Mouse (Mus musculus) liver, embryonic 14.5 days (tissue): Measurements from ENCODE around the gene Dgkh. TPM values are rescaled to one million over a fixed set of nuclear protein-coding genes. Genes with fewer than 3 reads are reported as not detected.

Experiments used
- ATAC-seq: fragments of 200-750 bp; cut with Nextera tagmentation; 2 replicates; pipeline ENCODE4 v1.8.0; 2017; ENCODE audit warnings: moderate number of reproducible peaks, mild to moderate bottlenecking, moderate library complexity; ENCODE audit not compliant: insufficient read depth
- DNase-seq, 3 experiments: peaks; one replicate each; pipeline ENCODE4 v3.0.0-alpha.2; 2012 to 2013; ENCODE audit warnings: low read depth in 3 of 3, low spot score in 3 of 3
- H3K27ac ChIP-seq: fragments of 300-500 bp; sonication (generic); 2 replicates; pipeline ENCODE4 v1.5.1; 2014; ENCODE audit warnings: moderate library complexity, mild to moderate bottlenecking, control low read depth, inconsistent platforms
- H3K27me3 ChIP-seq: fragments of 300-500 bp; sonication (generic); 2 replicates; pipeline ENCODE4 v1.6.1; 2014; ENCODE audit warnings: mild to moderate bottlenecking, low read length, moderate library complexity; ENCODE audit not compliant: control insufficient read depth, insufficient read depth
- H3K36me3 ChIP-seq: fragments of 300-500 bp; sonication (generic); replicated peaks from 2 replicates; pipeline ENCODE4 v1.6.1; 2014; ENCODE audit warnings: low read depth; ENCODE audit not compliant: control insufficient read depth, insufficient read depth
- H3K4me1 ChIP-seq, 2 experiments: fragments of 200-500 bp in 1 of 2; fragments of 300-500 bp in 1 of 2; sonication (generic) in 1 of 2; replicated peaks; 2 replicates each; pipeline ENCODE4 v1.6.1; 2012 to 2014; ENCODE audit warnings: antibody characterized with exemption in 1 of 2, inconsistent platforms in 1 of 2, low read length in 1 of 2; ENCODE audit not compliant: control insufficient read depth in 2 of 2, insufficient read depth in 2 of 2
- H3K4me2 ChIP-seq: fragments of 300-500 bp; sonication (generic); 2 replicates; pipeline ENCODE4 v1.6.1; 2014; ENCODE audit warnings: low read depth, mild to moderate bottlenecking, control low read depth, moderate library complexity
- H3K4me3 ChIP-seq, 2 experiments: fragments of 200-500 bp in 1 of 2; fragments of 300-500 bp in 1 of 2; sonication (generic) in 1 of 2; 2 replicates each; pipeline ENCODE4 v1.5.1; 2012 to 2014; ENCODE audit warnings: low read depth in 2 of 2, low read length in 2 of 2, mild to moderate bottlenecking in 2 of 2, control low read depth in 1 of 2, inconsistent platforms in 1 of 2, moderate library complexity in 1 of 2; ENCODE audit not compliant: insufficient read depth in 1 of 2
- H3K9ac ChIP-seq: fragments of 300-500 bp; sonication (generic); replicated peaks from 2 replicates; pipeline ENCODE4 v1.6.1; 2014; ENCODE audit warnings: mild to moderate bottlenecking, control low read depth, moderate library complexity
- H3K9me3 ChIP-seq: fragments of 300-500 bp; sonication (generic); 2 replicates; pipeline ENCODE4 v1.6.1; 2016; ENCODE audit warnings: low read length, mixed read lengths; ENCODE audit not compliant: control insufficient read depth
- CTCF ChIP-seq: IDR thresholded peaks from 2 replicates; pipeline ENCODE4 v1.5.1; 2016; ENCODE audit warnings: antibody characterized with exemption, low read depth, control low read depth
- EP300 ChIP-seq: IDR thresholded peaks from 2 replicates; pipeline ENCODE4 v1.6.1; 2016; ENCODE audit warnings: antibody characterized with exemption, low read depth
- WGBS: fragments of 180-500 bp; shearing (Covaris S2); extraction: QIAGEN DNeasy Blood & Tissue Kit; methylation state at CpG from one replicate; pipeline ENCODE4 v1.1.7; 2014; ENCODE audit not compliant: insufficient replicate concordance; 5-methylcytosine and 5-hydroxymethylcytosine counted together
- polyA plus RNA-seq, 2 experiments: library from polyadenylated mRNA; depleted of rRNA in 1 of 2; stranded (reverse) in 1 of 2; unstranded in 1 of 2; fragments of >200 nt; fragmentation: Nextera tagmentation in 1 of 2; extraction: Ambion mirVana in 1 of 2; gene quantifications; 2 replicates each; pipeline versions ENCODE4 v1.2.1 to v1.2.3; 2012 to 2014

The Dgkh gene
- polyA plus RNA-seq, 2 experiments = 0.15 to 0.36 TPM

- no peaks in the 10 kb centered on the region for H3K4me1 ChIP-seq
- WGBS = 70% methylated on average over 10 of the region's 10 CpGs
- no peaks in the 10 kb centered on the region for H3K36me3 ChIP-seq
- TF ChIP-seq CTCF (no peak), EP300 (no peak)
- H3K9ac ChIP-seq = no peak overlapping the region
- no peaks in the 10 kb centered on the region for H3K9me3 ChIP-seq
- no peak overlapping the region for H3K4me3 ChIP-seq
- H3K4me2 ChIP-seq = no peak overlapping the region
- no peak for ATAC-seq
- H3K27ac ChIP-seq = no peak overlapping the region
- DNase-seq = no peak
- no peaks in the 10 kb centered on the region for H3K27me3 ChIP-seq
These were observed 78.4 kb downstream of the Dgkh start for GRCm38 (mm10) chr14:78654196-78654595.

- ATAC-seq = no peak
- TF ChIP-seq CTCF (peak; percentile 39; the same call in 1 of the 2 replicates), EP300 (no peak)
These were observed 79.2 kb downstream of the Dgkh start for GRCm38 (mm10) chr14:78653333-78653732.

GRCm38 (mm10) chr14:78651696-78652095 lies 80.9 kb downstream of the Dgkh start:
- DNase-seq = no peak
- Histone ChIP-seq H3K36me3 (no peaks in the 10 kb centered on the region), H3K4me1 (no peaks in the 10 kb centered on the region), H3K27ac (no peak overlapping the region), H3K4me3 (no peak overlapping the region), H3K4me2 (no peak overlapping the region), H3K9ac (no peak overlapping the region), H3K9me3 (no peaks in the 10 kb centered on the region), H3K27me3 (no peaks in the 10 kb centered on the region)
- ATAC-seq = no peak
- TF ChIP-seq CTCF (no peak), EP300 (no peak)
- 57% methylated on average over 7 of the region's 7 CpGs for WGBS

More at GRCm38 (mm10) chr14:78653333-78653732, 79.2 kb downstream of the Dgkh start:
- no peaks in the 10 kb centered on the region for H3K9me3 ChIP-seq
- H3K4me2 ChIP-seq = no peak overlapping the region
- no peaks in the 10 kb centered on the region for H3K27me3 ChIP-seq
- no peak for DNase-seq
- no peak overlapping the region for H3K4me3 ChIP-seq
- no peaks in the 10 kb centered on the region for H3K4me1 ChIP-seq
- 87% methylated on average over 5 of the region's 5 CpGs for WGBS
- H3K9ac ChIP-seq = no peak overlapping the region
- H3K27ac ChIP-seq = no peak overlapping the region
- no peaks in the 10 kb centered on the region for H3K36me3 ChIP-seq

- no peak for ATAC-seq
- Histone ChIP-seq H3K36me3 (no peaks in the 10 kb centered on the region), H3K27me3 (no peaks in the 10 kb centered on the region), H3K4me3 (no peak overlapping the region), H3K9me3 (no peaks in the 10 kb centered on the region), H3K4me2 (no peak overlapping the region), H3K27ac (no peak overlapping the region), H3K9ac (no peak overlapping the region), H3K4me1 (no peaks in the 10 kb centered on the region)
- no peak for DNase-seq
- TF ChIP-seq EP300 = no peak
- TF ChIP-seq CTCF = no peak
- 62% methylated on average over 9 of the region's 9 CpGs for WGBS
These were observed 82.0 kb downstream of the Dgkh start for GRCm38 (mm10) chr14:78650379-78651095.

- Histone ChIP-seq H3K27ac (no peak overlapping the region), H3K4me1 (no peaks in the 10 kb centered on the region)
These were observed 82.9 kb downstream of the Dgkh start for GRCm38 (mm10) chr14:78649525-78650274.

More at GRCm38 (mm10) chr14:78649525-78650274, 82.9 kb downstream of the Dgkh start:
- WGBS = 75% methylated on average over 21 of the region's 21 CpGs
- Histone ChIP-seq H3K9me3 (no peaks in the 10 kb centered on the region), H3K36me3 (no peaks in the 10 kb centered on the region), H3K27me3 (no peaks in the 10 kb centered on the region), H3K9ac (no peak overlapping the region), H3K4me3 (no peak overlapping the region), H3K4me2 (no peak overlapping the region)
- TF ChIP-seq EP300 (no peak), CTCF (no peak)
- DNase-seq (no peak), ATAC-seq (no peak)
